Mouse (Mus musculus): ENCODE results near the gene Nod2. TPM values are rescaled to one million over a fixed set of nuclear protein-coding genes. Genes with fewer than 3 reads are reported as not detected.

Nod2 gene
- 0.03 and 0.14 TPM in 2 replicates for polyA plus RNA-seq (2012)

DNA sequence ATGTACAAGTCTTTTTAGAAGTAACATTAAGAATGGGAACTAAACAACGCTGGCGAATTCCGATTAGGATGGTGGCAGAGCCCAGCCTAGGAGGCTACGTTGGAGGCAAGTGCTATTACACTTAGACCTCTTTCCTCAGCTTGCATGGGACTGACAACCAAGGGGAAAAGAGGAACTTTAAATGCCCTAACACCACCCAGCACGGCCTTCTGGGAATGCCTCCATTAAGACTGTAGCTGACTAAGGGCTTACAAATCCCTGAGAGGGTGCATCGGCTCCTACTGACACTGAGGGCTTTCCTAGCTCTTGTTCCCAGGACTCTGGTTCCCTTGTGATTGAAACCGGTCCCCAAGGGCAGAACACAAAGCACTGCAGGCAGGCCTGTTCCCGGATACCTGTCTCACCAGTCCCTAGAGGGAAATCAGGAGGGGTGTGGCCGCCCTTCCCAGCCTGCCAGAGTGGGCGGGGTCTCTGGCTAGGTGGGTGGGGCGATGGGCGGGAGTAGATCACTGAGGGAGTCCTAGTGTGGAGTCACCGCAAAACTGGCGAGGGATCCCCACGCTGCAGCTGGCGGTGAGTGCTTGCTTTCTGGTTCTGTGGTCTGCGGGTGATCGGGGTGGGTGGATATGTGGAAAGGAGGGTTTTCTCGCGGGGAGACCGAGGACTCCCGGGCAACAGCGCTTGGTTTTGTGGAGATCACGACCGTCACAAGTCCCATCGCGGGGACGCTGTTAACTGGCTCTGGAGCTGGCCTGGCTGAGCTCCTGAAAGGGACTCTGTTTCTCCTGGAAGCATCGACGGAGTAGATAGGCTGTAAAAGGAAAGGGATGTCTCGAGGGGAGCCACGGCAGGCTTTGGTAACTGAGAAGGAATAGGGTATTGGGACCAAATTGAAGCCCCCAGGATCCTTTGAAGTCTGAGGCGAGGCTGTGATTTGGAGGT, at the start of gene Nod2:
Nod2 (plus strand) TSS at position 479 of the 942 bp plus-strand sequence.

DNA sequence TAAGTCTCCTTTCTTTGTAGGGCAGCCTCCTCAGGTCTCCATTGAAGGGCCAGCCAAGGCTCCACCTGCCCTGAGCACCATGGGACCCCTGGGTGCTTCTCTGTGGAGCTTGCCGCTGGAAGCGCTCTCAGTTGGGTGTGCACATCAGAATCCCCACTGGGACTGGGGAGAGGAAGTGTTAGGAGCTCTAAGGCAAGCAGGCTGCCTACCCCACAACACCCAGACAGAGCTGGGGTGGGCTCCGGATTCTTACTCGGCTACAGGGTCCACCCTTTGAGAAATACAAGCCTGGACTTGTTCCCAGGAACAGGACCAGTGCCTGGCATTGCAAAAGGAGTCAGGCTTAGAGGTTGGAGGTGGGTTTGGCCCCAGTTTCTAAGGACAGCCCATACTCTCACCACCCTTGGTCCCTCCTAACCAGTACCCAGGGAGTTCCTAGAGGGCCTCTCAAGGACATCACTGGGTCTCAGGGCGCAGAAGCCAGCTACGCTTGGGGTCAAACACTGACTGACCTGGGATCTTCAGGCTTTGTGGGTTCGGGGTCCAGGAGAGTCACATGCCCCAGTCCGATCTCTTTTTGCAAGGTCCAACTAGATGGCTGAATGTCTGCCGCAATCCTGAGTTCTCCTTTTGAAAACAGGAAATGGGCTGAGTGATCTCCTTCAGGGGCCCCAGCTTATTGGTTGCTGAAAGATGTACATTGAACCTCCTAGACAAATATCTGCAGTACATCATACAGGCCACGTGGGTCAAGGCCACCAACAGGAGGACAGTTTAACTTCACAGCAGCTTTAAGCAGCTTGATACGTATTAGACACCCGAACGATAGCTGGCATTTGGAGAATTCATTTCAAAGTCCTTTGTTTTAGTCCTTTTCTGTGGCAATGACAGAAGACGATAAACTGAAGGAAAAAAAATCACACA, 11.4 kb upstream of the Nod2 start, which contains the start of gene Snx20:
Snx20 (minus strand) TSS at position 655 of the 924 bp plus-strand sequence.

DNA sequence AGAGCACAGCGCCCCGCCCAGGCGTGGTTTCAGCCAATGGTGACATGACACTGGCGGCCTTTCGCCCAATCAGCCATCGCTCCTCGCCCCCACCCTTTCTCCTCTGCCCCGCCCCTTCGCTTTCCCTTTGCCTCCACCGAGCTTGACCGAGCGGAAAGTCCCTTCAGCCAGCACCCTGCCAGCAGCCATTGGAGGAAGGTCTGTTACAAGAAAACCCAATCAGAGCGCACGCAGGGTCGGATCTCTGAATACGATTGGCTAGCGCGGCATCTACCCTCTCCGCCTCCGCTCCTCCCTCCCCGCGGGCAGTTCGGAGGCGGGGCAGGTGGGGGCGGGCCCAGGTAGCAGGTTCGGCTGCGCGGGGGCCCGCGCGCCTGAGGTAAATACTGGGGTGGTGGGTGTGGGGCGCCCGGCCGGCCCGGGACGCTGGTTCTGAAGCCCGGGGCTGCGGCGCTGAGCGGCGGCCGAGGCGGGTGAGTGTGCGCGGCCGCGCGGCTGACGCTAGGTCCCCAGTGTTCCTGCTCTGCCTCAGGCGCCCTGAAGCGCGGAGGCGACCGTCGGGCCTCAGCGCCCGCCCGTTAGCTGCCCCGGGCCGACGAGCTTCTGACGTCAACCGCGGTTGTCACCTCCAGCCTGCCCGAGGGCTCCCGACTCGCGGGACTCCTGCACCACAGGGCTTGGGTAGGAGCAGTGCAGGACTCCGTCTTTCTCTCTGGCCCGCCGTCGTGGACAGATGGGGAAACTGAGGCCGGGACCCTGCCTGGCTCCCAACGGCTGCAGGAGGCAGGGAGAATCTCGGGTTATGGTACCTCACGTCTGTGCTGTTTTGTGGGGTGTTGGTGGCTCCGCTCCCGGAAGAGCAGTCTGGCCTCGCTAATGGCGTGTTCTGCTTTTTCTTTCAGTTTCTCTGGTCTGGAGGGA, 49.9 kb downstream of the Nod2 start, which contains the start of gene Cyld:
Cyld (plus strand) TSS at position 308 of the 921 bp plus-strand sequence.

Other genes with a start within 250 kb of the Nod2 start
- gene Nkd1, start 126.0 kb upstream of the Nod2 start, polyA plus RNA-seq (2012) = 0.39 and 0.88 TPM in 2 replicates
- gene Snx20, start 11.2 kb upstream of the Nod2 start, polyA plus RNA-seq (2012) = 32.1 and 45.9 TPM in 2 replicates
- gene Cyld, start 49.7 kb downstream of the Nod2 start, polyA plus RNA-seq (2012) = 1.2 TPM in 2 replicates